Mouse (Mus musculus) yolk sac, embryonic 10.5 days (tissue): ENCODE data around the gene Akt1s1.

ENCODE experiments used
- DNase-seq: peaks from one replicate; pipeline ENCODE4 v3.0.0-alpha.2; 2017; ENCODE audit warnings: low spot score

The Akt1s1 gene

DNA sequence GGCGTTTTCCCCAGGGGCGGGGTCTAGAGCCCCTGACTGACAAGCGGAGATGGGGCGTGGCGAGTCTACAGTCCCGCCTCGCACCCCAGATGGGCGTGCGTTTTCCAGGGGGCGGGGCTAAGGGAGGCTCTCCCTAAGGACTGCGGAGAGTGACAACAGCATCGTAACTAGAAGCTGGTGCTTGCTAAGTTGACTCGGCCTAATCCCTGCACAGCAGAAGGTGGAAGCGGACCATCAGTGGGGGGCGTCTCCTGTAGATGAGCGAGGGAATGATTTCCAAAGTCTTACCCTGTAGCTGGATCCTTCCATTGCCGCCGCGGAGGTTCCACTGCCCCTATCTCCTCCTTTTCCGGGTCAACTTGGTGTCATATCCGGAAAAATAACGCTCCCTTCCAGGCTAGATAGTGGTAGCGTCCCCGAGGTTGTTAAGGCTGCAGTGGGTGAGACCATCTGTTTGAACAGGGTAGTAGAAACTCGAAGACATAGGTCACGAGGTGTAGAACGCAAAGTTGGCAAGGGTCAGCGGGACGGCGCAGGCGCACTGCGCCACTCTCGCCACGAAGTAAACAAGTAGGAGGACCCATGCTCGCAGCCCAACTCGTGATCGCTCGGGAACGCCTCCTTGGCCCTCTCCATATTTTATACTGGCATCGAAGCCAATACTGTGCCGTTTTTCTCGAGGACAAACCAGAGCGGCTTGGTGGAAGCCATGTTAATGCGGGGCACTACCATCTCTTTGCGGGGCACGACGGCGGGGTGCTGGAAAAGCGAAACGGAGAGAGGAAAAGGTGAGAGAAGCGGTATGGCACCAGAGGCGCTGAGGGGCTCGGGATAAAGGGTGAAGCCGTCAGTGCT lies at the start of gene Akt1s1, which contains the start of gene Tbc1d17:
TSS of gene Akt1s1 (plus strand) at position 431 of the 855 bp plus-strand sequence.
TSS of gene Tbc1d17 (minus strand) at position 519 of the 855 bp plus-strand sequence.
- DNase-seq, result peak; percentile 99

DNA sequence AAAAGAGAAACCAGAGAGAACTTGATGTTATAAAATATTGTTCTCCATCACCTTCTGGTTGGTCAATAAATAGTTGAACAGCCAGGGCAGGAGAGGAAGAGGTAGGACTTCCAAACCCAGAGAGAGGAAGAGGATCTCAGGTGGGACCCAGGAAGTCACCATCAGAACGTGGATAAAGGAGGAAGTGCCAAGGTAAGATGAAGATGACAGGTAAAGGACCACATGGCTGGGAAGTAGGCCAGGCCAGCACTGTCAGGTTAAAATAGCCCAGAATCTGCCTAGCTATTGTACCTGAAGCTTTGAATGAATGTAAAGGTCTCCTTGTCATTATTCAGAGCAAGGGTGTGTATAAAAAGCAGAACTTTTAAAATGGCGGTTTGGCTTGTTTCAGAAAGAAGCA lies 39.9 kb upstream of the Akt1s1 start:
- no peak for DNase-seq

- no peak for DNase-seq
Measured at GRCm38 (mm10) chr7:44809466-44809865, 39.3 kb upstream of the Akt1s1 start.

DNA sequence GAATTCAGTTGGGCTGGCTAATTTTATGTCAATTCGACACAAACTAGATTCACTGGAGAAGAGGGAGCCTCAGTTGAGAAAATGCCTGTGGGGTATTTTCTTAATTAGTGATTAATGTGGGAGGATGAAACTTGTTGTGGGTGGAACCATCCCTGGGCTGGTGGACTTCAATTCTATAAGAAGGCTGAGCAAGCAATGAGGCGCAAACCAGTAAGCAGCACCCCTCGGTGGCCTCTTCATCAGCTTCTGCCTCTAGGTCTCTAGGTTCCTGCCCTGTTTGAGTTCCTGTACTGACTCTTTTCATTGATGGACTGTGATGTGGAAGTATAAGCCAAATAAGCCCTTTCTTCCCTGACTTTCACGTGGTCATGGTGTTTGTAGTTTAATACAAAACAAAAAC lies 38.4 kb upstream of the Akt1s1 start:
- DNase-seq, result no peak

DNA sequence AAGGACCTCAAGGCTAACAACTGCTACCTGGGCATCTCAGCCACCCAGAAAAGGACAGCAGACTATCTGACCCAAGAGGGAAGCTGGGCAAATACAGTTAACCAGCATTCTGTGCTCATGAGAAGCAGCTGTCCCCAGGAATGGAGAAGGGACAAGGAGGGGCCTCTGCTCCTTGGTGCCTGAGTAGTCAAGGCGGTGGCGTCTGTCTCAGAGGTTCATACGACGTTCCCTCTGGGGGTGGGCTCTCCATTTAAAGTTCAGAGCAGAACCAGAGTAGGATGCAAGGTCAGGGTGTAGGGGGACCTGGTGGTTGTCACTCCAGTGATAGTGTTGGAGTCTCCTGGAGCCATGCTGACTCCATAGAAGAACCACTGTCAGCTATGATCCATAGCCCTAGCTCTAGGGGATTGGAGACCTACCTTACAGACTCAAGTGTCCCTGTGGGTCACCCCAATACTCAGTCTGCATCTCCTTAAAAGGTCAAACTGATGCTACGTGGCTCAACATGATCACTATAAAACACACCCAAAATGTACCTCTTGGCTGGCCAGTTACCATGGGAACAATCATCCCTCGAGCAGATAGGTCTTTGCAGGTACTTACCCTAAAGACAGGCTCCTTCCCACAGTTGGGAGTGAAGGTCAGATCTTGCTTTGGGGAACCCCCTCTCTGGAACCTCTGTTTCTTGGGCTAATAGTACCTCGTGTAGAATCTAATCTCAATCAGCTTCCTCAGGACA lies 37.8 kb upstream of the Akt1s1 start:
- DNase-seq, result no peak

DNA sequence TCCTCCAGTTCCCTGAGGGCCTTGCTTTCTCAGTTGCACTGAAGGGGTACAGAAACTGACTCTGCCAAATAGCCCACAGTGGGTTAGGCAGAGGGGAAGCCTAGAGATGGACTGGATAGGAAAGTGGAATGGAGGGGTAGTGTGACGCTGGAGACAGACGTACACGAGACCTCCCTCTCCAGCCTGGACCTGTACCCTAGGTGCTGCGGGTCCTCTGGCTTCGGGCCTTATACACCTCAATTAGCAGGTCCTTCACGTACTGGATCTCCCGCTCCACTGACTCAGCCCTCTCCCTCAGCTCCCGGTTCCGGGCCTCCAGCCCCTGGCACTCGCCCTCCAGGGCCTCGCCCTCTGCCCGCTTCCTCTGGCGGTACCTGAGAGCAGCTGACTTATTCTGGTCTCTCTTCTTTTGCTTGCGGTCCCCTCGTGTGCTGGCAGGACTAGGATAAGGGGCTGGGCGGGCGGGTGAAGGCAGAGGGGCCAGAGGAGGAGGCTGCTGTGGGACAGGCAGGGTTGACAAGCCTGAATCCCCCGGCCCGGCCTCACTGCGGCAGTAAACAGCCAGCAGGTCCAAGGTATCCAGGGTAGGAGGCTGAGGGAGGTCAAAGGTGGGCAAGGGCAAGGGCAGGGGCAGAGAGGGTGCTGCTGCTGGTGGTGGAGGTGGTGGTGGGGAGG lies 36.0 kb upstream of the Akt1s1 start:
- DNase-seq, result no peak

- DNase-seq, result no peak
Measured at GRCm38 (mm10) chr7:44813985-44814384, 34.8 kb upstream of the Akt1s1 start.

DNA sequence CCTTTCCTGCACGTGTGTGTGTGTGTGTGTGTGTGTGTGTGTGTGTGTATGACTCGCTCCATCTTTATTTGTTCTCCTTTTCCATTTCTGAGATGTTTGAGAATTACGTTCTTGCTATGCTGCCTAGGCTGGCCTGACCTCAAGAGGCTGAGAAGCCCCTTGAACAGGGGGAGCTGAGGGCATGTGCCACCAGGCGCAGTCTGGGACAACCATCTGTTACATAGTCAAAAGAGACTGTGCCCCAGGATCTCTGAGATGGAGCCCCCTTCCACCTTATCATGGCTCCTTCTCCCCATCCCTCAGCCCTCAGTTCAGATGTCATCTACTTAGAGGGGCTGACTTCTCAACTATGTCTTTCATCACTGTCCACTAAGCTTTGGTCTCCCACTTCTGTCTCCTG lies 34.4 kb upstream of the Akt1s1 start:
- no peak for DNase-seq

DNA sequence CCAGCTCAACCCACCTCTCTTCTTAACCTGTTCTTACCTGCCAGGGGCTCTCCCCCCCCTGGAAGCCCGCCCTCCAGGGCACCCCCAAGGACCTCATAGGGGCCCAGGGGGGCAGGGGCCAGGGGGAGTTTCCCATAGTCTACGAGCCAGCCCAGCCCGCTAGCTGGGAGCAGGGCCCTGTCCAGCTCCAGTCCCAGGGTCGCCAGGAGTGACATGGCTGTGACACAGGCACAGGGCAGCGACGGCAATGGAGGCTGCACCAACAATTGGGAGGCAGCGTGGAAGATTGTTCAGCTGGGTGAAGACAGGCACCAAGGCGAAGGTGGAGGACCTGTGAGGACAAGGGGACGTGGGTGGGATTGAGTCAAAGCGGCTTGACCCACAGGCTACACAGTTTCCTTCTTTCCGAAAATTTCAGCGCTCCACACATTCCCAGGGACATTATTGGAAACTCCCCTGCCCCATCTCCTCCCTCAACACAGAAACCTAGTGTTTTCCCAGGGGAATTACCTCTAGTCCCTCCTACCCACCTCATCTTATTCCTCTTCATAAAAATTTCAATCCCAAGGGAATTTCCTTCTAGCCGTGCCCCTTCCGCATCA lies 33.7 kb upstream of the Akt1s1 start:
- no peak for DNase-seq

DNA sequence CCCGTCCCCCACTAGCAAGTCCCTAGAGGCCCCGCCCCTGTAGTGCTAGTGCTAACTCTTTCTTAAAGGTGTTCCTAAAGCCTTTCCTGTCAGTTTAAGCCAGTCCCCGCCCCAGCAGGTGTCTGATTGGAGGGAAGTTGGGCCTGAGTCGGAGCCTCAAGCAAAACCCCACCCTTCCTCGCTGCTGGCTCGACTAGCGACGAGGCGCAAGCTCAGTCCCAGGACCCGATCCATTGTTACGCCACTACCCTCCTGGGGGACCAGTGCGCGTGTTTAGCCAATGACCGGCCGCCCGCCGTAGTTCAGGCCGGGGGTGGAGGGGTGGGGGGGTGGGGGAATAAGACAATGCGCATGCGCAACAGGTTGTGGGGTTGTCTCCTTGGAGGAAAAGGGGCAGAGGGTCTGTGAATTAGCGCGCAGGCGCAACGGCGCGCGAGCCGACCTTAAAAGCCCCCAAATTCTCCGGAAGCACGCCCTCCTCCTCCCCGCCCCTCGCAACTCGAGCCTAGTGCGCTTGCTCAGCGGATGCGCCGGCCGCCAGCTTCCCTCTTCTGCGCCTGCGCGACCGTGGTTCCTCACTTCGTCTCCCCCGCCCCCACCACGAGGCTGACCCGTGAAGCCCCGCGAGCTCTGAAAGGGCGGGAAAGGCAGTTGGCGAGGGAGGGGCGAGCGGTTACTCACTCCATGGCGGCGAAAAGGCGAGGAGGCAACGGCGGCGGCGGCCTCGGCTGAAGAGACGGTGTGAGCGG lies 32.9 kb upstream of the Akt1s1 start, which contains the start of the genes Nup62 and Il4i1:
TSS of gene Nup62 (plus strand) at position 368 of the 749 bp plus-strand sequence.
TSS of gene Il4i1 (plus strand) at position 667 of the 749 bp plus-strand sequence.
- peak; percentile 99 for DNase-seq

- DNase-seq, result no peak
Measured at GRCm38 (mm10) chr7:44816470-44817021, 32.2 kb upstream of the Akt1s1 start, which contains the start of gene Atf5. Gene Atf5 (minus strand): TSS chr7:44816658.

- DNase-seq, result no peak
Measured at GRCm38 (mm10) chr7:44817441-44817840, 31.4 kb upstream of the Akt1s1 start.

DNA sequence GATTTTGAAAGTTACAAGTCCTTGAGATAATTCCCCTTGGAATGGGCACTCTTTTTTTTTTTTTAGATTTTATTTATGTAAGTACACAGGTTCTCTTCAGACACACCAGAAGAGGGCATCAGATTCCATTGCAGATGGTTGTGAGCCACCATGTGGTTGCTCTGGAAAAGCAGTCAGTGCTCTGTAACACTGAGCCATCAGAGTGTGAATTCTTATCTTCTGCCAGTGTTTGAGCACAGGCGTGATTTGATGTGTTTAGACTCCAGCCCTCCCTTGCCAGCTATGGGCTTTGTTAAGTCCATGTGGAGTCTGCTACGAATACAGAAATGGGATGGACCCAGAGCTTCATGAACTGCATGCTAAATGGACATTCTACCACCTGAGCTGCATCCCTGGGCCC lies 30.6 kb upstream of the Akt1s1 start:
- DNase-seq, result no peak

DNA sequence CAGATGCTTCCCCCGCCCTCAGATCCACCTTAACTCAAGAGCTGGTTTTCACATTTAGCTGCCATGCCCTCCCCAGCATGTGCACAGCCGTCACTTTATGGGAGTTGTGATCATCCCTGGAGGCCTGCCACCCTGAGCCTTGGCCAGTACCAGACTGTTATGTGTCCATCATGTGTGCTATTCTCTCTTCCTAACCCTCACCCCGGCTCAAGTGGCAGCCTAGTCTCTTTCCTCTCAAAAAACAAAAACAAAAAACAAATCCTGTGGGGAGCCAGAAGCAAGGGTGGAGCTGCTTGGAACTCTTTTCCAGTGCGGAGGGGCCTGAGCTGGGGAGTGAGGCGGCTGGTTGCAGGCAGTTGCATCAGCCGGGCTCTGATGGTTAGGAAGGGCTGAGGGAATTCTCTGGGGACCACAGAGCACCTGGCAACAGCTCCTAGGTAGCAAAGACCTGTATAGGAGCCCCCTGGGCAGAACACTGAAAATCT lies 30.0 kb upstream of the Akt1s1 start:
- DNase-seq, result no peak

GRCm38 (mm10) chr7:44819391-44819790 lies 29.4 kb upstream of the Akt1s1 start:
- DNase-seq, result no peak

- DNase-seq, result no peak
Measured at GRCm38 (mm10) chr7:44819863-44820262, 28.9 kb upstream of the Akt1s1 start.

DNA sequence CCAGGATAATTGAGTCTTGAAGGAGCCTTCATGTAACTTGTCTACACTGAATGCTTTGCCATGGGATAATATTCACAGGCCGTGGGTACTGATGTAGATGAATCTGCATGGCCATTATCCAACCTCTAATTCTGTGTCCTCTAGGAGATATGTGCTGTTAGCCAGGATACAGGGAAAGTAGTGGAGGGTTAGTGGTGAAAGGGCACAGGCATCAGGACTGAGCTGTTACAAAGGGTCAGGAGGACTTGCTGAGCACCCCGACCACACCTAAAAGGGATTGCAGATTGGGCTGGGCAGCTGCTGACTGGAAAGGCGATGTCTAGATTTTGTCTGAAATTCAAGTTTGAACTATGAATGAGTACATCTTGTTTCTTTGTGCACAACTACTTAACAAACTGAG lies 28.3 kb upstream of the Akt1s1 start:
- no peak for DNase-seq

- no peak for DNase-seq
Measured at GRCm38 (mm10) chr7:44821666-44822448, 26.9 kb upstream of the Akt1s1 start.

GRCm38 (mm10) chr7:44823409-44823808 lies 25.4 kb upstream of the Akt1s1 start:
- no peak for DNase-seq

DNA sequence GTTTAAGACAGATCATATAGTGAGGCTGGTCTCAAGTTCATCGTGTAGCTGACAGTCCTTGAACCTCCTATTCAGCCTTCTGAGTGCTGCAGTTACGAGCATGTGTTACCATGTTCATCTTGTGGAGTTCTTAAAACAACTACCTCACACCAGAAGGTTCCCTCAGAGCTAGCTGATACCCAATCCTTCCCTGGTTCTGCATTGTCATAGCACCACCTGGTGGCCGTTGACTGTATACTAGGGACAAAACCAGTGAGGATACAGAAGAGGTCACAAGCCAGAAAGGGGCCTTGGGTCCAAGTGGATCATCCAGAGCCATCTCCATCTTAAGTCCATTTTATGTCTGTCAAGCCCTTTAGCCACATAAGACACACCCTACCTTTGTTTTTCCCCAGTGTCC lies 23.9 kb upstream of the Akt1s1 start:
- DNase-seq, result peak; percentile 49
